Mouse (Mus musculus): ENCODE data around the gene Slc31a2.
"Not testable (repeated sequence)": the region's sequence is repeated elsewhere in the genome, so short reads cannot be mapped to it uniquely, and the experiment has no call there.

The Slc31a2 gene

GRCm38 (mm10) chr4:62262276-62262675 is at the start of gene Slc31a2:
TSS of gene Slc31a2 (plus strand) at chr4:62262562.
- DNase-seq: no peak

GRCm38 (mm10) chr4:62213490-62213889 is 48.9 kb upstream of the Slc31a2 start:
- DNase-seq: no peak

GRCm38 (mm10) chr4:62228391-62228790 is 34.0 kb upstream of the Slc31a2 start:
- peak; percentile 72 for DNase-seq

- DNase-seq: peak; percentile 28
Measured at GRCm38 (mm10) chr4:62229448-62229847, 32.9 kb upstream of the Slc31a2 start.

- DNase-seq: no peak
Measured at GRCm38 (mm10) chr4:62230153-62230552, 32.2 kb upstream of the Slc31a2 start.

GRCm38 (mm10) chr4:62230769-62231168 is 31.6 kb upstream of the Slc31a2 start, which contains the start of gene Zfp37:
TSS of gene Zfp37 (minus strand) at chr4:62231047.
- DNase-seq: peak; percentile 7

- DNase-seq: no peak
Measured at GRCm38 (mm10) chr4:62240586-62240985, 21.8 kb upstream of the Slc31a2 start.

GRCm38 (mm10) chr4:62248328-62248727 is 14.0 kb upstream of the Slc31a2 start:
- no peak for DNase-seq

- DNase-seq: no peak
Measured at GRCm38 (mm10) chr4:62250896-62251544, 11.3 kb upstream of the Slc31a2 start.

GRCm38 (mm10) chr4:62251776-62252175 is 10.6 kb upstream of the Slc31a2 start:
- no peak for DNase-seq

GRCm38 (mm10) chr4:62254551-62254950 is 7.8 kb upstream of the Slc31a2 start:
- DNase-seq: no peak

- DNase-seq: peak; percentile 45
Measured at GRCm38 (mm10) chr4:62256931-62257330, 5.4 kb upstream of the Slc31a2 start.

GRCm38 (mm10) chr4:62263133-62263844 is 927 bp downstream of the Slc31a2 start:
- no peak for DNase-seq

GRCm38 (mm10) chr4:62265154-62265836 is 2.9 kb downstream of the Slc31a2 start:
- peak; percentile 29 for DNase-seq

GRCm38 (mm10) chr4:62266016-62266415 is 3.7 kb downstream of the Slc31a2 start:
- DNase-seq: not testable (repeated sequence)

- DNase-seq: no peak
Measured at GRCm38 (mm10) chr4:62267101-62267500, 4.7 kb downstream of the Slc31a2 start.

GRCm38 (mm10) chr4:62272696-62273095 is 10.3 kb downstream of the Slc31a2 start:
- DNase-seq: no peak

- DNase-seq: no peak
Measured at GRCm38 (mm10) chr4:62273916-62274315, 11.6 kb downstream of the Slc31a2 start.

GRCm38 (mm10) chr4:62274841-62275536 is 12.6 kb downstream of the Slc31a2 start:
- peak; percentile 19 for DNase-seq

- no peak for DNase-seq
Measured at GRCm38 (mm10) chr4:62276642-62277041, 14.3 kb downstream of the Slc31a2 start.

GRCm38 (mm10) chr4:62277222-62277621 is 14.9 kb downstream of the Slc31a2 start:
- no peak for DNase-seq

GRCm38 (mm10) chr4:62278081-62278480 is 15.7 kb downstream of the Slc31a2 start:
- DNase-seq: no peak

GRCm38 (mm10) chr4:62281319-62281718 is 19.0 kb downstream of the Slc31a2 start:
- no peak for DNase-seq

Measured in lung, postnatal 36 days (tissue).